In the genomic region with DNA sequence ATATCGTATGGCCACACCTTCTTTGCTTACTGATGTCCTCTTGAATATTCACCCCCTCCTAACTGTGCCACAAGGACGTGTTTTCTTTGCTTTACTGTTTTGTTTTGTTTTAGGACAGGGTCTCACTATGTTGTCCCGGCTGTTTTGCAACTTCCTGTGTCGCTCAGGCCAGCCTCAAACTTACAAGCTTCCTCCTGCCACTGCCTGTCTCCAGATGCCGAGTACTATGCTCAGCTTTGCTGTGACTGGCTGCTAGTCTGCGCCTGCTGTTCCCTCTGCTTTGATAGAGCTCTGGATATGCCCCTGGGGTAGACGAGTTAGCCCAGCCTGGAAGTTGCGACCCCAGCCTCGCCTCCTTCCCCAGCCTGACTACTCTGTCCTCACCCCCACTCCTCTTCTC, we compare ENCODE assay signal across 15 mouse cellular contexts.
"Had no signal": no experiment of that assay in that cellular context is flagged by ENCODE, and none has a peak within 500 bp of the region (broad histone marks: within the 10 kb centered on the region; RNA-seq: fewer than 3 reads in every experiment).

No protein-coding gene starts in this region.

- H3K4me3 ChIP-seq: left cerebral cortex, adult 2 months; limb, embryonic 10.5 days; liver, embryonic 13.5 days; lung, embryonic 15.5 days; midbrain, embryonic 10.5 days; myocyte; neural tube, embryonic 15.5 days had no signal

- H3K27ac ChIP-seq: left cerebral cortex, adult 2 months; limb, embryonic 10.5 days; liver, embryonic 13.5 days; lung, embryonic 15.5 days; midbrain, embryonic 10.5 days; neural tube, embryonic 15.5 days had no signal

- ATAC-seq: liver, postnatal 0 days had no signal

- H3K27me3 ChIP-seq: liver, embryonic 13.5 days; lung, embryonic 15.5 days; neural tube, embryonic 15.5 days had no signal

- H3K9me3 ChIP-seq: limb, embryonic 10.5 days; liver, embryonic 13.5 days; lung, embryonic 15.5 days; midbrain, embryonic 10.5 days; neural tube, embryonic 15.5 days had no signal

- DNase-seq: kidney, adult 8-10 months; kidney, postnatal 25 days; liver, embryonic 13.5 days; liver, postnatal 0 days; midbrain, embryonic 14.5 days; right cerebral cortex, adult 18-20 months; right cerebral cortex, postnatal 25 days; thymus, adult 18-20 months; thymus, postnatal 14 days had no signal

- H3K9ac ChIP-seq: liver, embryonic 13.5 days; liver, postnatal 0 days; lung, embryonic 15.5 days; neural tube, embryonic 15.5 days had no signal

- H3K4me2 ChIP-seq: liver, embryonic 13.5 days; lung, embryonic 15.5 days; neural tube, embryonic 15.5 days had no signal
